Mouse (Mus musculus): Measurements from ENCODE around the gene 4930486L24Rik. TPM values are rescaled to one million over a fixed set of nuclear protein-coding genes. Genes with fewer than 3 reads are reported as not detected.
"Not testable (repeated sequence)": the region's sequence is repeated elsewhere in the genome, so short reads cannot be mapped to it uniquely, and the experiment has no call there.

Gene 4930486L24Rik
- 0.17 TPM in 1 of 2 replicates, not detected in the other for polyA plus RNA-seq (2016; fragmentation: Nextera tagmentation; extraction: Ambion mirVana)

DNA sequence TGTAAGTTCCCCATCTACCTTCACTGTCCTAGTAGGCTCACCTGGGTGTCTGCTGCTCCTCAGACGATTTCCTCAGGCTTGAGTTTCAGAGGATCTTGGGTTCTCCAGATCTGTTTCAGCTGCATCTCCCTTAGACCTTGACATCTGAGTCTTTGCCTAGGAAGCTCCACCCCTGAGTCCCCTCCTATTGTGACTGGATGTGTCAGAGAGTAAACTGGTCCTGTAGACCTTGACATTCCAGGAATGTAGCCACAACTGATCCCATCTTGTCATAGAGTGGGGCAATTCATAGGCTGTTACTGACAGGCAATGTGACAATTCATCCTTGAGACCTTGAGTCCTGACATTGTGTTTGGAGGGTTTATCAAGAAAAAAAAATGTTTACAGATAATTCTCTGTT is at the start of gene 4930486L24Rik:
4930486L24Rik (minus strand) TSS at position 195 of the 400 bp plus-strand sequence.
- no peaks in the 10 kb centered on the region for H3K4me1 ChIP-seq
- H3K36me3 ChIP-seq, result no peaks in the 10 kb centered on the region
- no peak within 1 kb of the TSS for H3K9ac ChIP-seq (replicated peaks)
- no peaks in the 10 kb centered on the region for H3K27me3 ChIP-seq
- 65% methylated on average over 1 of the region's 1 CpGs for WGBS
- H3K4me3 ChIP-seq, result no peak within 1 kb of the TSS
- ATAC-seq (ENCODE audit: low FRiP score, low read depth), result no peak
- H3K9me3 ChIP-seq, result 0 out of 2 replicates have a peak, but pooled peaks cover 2% of the 10 kb centered on the region
- no peak within 1 kb of the TSS for H3K4me2 ChIP-seq (replicated peaks)
- H3K27ac ChIP-seq (replicated peaks), result no peak within 1 kb of the TSS

DNA sequence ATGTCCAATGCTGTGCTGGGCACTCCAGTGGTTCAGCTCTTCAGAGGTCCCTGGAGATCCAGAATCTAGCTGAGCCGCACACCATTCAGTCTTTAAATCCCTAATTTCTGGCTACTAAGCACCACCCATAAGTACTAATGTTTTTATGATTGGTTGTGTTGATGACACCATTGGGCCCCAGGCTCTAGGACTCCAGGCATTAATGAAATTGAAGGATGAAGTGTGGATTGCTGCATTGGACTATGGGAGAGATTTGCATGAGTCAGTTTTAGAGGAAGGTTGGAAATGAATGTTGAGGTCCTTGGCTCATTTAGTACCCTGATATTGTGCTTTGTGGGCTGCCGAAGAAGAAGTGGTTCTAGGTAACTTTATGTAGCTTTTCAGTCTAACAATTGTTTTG is 40.5 kb upstream of the 4930486L24Rik start, which contains the start of gene Tpbpb:
Tpbpb (minus strand) TSS at position 101 of the 400 bp plus-strand sequence.
- WGBS, result 83% methylated on average over 2 of the region's 2 CpGs
- 0 out of 2 replicates have a peak, but pooled peaks cover 12% of the 10 kb centered on the region for H3K9me3 ChIP-seq
- not testable (repeated sequence) for H3K27ac ChIP-seq (replicated peaks); H3K9ac ChIP-seq (replicated peaks); H3K36me3 ChIP-seq; H3K4me2 ChIP-seq (replicated peaks); ATAC-seq (ENCODE audit: low FRiP score, low read depth); H3K27me3 ChIP-seq; H3K4me1 ChIP-seq; H3K4me3 ChIP-seq

DNA sequence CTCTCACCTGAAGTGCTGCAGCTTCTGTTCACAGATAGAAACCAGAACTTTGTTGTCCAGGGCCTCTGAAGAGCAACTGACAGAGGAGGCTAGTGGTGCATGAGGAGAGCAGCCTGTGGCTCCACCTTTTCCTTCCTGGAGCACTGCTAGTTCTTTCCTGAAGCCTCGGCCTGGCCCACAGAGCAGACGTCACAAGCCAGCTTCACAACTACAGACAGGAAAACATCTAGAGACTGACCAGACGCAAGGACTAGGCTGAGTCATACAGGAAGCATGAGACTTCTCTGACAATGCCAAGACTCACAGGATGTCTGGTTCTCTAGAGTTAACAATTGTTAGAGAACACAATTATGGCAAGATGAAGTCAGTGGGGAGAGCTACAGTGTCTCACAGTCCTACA is 33.1 kb upstream of the 4930486L24Rik start, which contains the start of gene Ctla2b:
Ctla2b (minus strand) TSS at position 120 of the 400 bp plus-strand sequence.
- Histone ChIP-seq H3K4me1 (no peaks in the 10 kb centered on the region), H3K27me3 (no peaks in the 10 kb centered on the region), H3K36me3 (no peaks in the 10 kb centered on the region), H3K9ac (replicated peaks) (no peak within 1 kb of the TSS), H3K4me2 (replicated peaks) (no peak within 1 kb of the TSS), H3K4me3 (no peak within 1 kb of the TSS), H3K27ac (replicated peaks) (no peak within 1 kb of the TSS), H3K9me3 (peaks cover 11% of the 10 kb centered on the region; the same call in 1 of the 2 replicates)
- WGBS, result 82% methylated on average over 3 of the region's 3 CpGs
- ATAC-seq (ENCODE audit: low FRiP score, low read depth), result no peak

DNA sequence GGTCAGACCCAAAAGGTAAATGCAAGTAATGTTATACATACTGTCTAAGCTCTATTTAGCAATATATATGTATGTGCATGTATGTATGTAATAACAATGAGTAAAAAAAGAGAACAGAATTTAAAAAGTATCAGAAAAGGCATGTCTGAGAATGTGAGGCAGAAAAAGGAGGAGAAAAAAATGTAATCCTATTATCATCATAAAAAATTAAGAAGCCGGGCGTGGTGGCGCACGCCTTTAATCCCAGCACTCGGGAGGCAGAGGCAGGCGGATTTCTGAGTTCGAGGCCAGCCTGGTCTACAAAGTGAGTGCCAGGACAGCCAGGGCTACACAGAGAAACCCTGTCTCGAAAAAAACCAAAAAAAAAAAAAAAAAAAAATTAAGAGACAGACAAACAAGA is 32.5 kb upstream of the 4930486L24Rik start, which contains the start of gene Gm49392:
Gm49392 (minus strand) TSS at position 101 of the 400 bp plus-strand sequence.
- not testable (repeated sequence) for H3K27ac ChIP-seq (replicated peaks); H3K4me2 ChIP-seq (replicated peaks); H3K27me3 ChIP-seq; H3K9me3 ChIP-seq; H3K36me3 ChIP-seq; ATAC-seq (ENCODE audit: low FRiP score, low read depth); H3K4me1 ChIP-seq; H3K4me3 ChIP-seq; H3K9ac ChIP-seq (replicated peaks)
- WGBS, result 91% methylated on average over 7 of the region's 8 CpGs

DNA sequence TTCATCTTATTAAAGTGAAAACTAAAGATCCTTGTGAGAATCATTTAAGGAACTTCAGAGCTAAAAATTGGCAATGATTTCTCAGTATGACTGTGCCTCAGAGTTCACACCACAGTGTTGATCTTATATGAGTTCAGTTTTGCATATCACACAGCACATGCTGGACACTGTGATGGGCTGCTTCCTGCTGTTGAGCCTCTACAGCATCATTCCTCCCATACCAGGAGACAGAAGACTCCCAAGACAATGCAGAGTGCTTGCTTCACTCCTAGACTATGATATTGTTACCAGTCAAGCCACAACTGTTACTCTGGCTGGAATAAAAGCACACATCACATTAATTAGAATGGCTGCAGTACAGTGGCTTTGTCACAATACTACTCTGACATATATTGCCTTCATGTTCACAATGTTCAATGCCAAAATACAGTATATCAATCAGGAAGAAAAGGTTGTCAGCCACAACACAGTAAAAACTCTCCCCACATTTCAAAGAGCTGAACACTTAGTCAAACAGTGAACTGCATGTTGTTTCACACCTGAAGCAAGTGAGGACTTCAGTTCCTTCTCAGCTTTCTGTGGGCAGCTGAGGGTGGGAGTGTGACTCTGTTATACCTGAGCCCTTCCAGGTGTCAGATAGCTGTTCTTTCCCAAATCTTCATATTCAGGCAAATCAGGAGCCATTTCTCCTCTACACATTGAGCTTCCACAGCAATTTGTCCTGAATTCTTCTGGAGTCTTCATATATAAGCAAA is 31.3 kb upstream of the 4930486L24Rik start:
- H3K4me3 ChIP-seq, result no peak overlapping the region
- peaks cover 7% of the 10 kb centered on the region; the same call in 1 of the 2 replicates for H3K9me3 ChIP-seq
- H3K4me2 ChIP-seq (replicated peaks), result no peak overlapping the region
- no peaks in the 10 kb centered on the region for H3K27me3 ChIP-seq
- H3K4me1 ChIP-seq, result no peaks in the 10 kb centered on the region
- H3K9ac ChIP-seq (replicated peaks), result no peak overlapping the region
- H3K36me3 ChIP-seq, result no peaks in the 10 kb centered on the region
- H3K27ac ChIP-seq (replicated peaks), result no peak overlapping the region
- no peak for ATAC-seq (ENCODE audit: low FRiP score, low read depth)

DNA sequence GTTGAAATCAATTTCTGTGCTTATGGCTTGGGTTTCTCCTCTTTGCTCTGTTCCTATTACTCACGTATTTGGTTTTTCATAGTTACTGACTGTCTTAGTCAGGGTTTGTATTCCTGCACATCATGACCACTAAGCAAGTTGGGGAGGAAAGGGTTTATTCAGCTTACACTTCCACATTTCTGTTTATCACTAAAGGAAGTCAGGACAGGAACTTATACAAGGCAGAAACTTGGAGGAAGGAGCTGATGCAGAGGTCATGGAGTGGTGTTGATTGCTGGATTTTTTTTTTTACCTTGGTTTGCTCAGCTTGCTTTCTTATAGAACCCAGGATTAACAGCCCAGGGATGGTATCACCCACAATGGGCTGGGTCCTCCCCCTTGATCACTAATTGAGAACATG is 28.0 kb upstream of the 4930486L24Rik start:
- Histone ChIP-seq H3K4me3 (no peak overlapping the region), H3K4me2 (replicated peaks) (no peak overlapping the region), H3K4me1 (no peaks in the 10 kb centered on the region), H3K9me3 (peaks cover 4% of the 10 kb centered on the region; the same call in 1 of the 2 replicates), H3K27ac (replicated peaks) (no peak overlapping the region), H3K9ac (replicated peaks) (no peak overlapping the region), H3K36me3 (no peaks in the 10 kb centered on the region), H3K27me3 (no peaks in the 10 kb centered on the region)
- 96% methylated on average over 1 of the region's 1 CpGs for WGBS
- ATAC-seq (ENCODE audit: low FRiP score, low read depth), result no peak

DNA sequence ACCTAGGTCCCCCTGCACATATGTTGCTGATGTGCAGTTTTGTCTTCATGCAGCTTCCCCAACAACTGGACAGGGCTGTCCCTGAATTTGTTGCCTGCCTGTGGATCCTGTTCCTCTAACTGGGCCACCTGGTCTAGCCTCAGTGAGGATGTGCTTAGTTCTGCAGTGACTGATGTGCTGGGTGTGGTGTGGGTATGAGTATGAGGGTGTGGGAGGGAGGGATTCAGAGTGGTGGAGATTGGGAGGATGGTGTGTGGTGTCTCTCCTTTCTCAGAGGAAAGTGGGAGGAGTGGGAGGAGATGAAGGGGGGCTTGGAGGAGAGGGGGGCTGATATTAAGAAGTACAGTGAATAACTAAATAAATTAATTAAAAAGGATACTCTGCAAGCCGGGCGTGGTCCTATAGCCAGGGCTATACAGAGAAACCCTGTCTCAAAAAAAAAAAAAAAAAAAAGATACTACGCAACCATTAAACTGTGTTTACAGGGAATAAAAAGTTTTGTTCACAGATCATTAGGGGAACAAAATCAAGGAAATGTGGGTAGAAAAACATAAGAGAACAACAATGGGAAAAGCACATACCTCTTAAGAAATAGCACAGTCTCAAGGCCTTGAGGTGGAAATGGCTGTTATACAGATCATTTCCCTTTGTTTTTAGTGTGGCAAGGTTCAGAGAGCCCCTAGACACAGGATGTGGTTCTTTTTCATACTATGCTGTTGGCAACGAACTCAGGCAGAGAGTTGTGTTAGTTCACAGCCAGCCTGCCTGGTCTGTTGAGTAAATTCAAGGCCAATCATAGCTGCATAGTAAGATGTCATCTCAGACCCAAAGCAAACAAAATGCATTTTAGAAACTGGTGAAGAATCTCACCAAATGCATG is 15.8 kb downstream of the 4930486L24Rik start:
- no peaks in the 10 kb centered on the region for H3K36me3 ChIP-seq

DNA sequence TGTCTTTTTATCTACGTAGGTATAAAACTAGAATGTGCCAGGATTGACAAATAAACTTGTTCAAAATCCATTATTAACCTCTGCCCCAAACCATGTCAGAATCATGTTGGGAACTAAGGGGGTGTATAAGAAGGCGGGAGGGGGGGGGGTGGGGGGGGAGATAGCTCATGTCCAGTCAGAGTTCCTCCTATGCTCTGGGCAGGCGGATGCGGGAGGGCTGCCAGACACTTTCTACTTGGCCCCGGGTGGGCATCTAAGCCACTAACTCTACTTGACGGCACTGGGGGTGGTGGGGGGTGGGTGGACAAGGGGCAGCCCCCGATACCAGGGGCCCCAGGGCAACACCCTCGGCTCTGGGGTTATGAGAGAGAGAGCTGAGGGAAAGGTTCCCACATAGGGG is 21.1 kb downstream of the 4930486L24Rik start:
- ATAC-seq (ENCODE audit: low FRiP score, low read depth), result no peak
- Histone ChIP-seq H3K4me3 (no peak overlapping the region), H3K4me1 (no peaks in the 10 kb centered on the region), H3K27ac (replicated peaks) (no peak overlapping the region), H3K9me3 (no peaks in the 10 kb centered on the region), H3K36me3 (no peaks in the 10 kb centered on the region), H3K9ac (replicated peaks) (no peak overlapping the region), H3K4me2 (replicated peaks) (no peak overlapping the region), H3K27me3 (no peaks in the 10 kb centered on the region)
- WGBS, result 85% methylated on average over 8 of the region's 8 CpGs

More for the DNA sequence above, 15.8 kb downstream of the 4930486L24Rik start:
- no peak overlapping the region for H3K27ac ChIP-seq (replicated peaks)
- H3K4me2 ChIP-seq (replicated peaks), result no peak overlapping the region
- H3K4me3 ChIP-seq, result no peak overlapping the region
- no peaks in the 10 kb centered on the region for H3K27me3 ChIP-seq
- H3K4me1 ChIP-seq, result no peaks in the 10 kb centered on the region
- no peaks in the 10 kb centered on the region for H3K9me3 ChIP-seq
- ATAC-seq (ENCODE audit: low FRiP score, low read depth), result no peak
- no peak overlapping the region for H3K9ac ChIP-seq (replicated peaks)
- WGBS, result 88% methylated on average over 4 of the region's 4 CpGs

DNA sequence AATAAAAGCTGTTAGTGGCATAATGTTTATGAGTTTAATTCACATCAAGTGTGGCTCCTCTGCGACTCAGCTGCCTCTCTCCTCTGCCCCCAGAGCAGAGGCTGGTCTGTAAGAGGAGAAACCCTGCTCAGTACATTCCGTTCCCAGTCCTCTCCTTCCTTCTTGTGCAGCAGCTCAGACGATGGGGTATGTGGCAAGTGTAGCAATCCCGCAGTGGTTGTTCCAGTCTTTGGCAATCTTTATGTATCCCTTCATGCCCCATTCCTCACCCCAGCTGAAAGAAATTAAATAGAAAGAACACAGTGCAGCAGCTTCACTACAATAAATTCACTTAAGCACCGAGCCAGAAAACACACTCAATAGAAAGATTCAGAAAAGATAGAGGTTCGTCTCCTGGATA is 21.6 kb downstream of the 4930486L24Rik start:
- no peak for ATAC-seq (ENCODE audit: low FRiP score, low read depth)
- 85% methylated on average over 6 of the region's 6 CpGs for WGBS
- no peaks in the 10 kb centered on the region for H3K27me3 ChIP-seq

DNA sequence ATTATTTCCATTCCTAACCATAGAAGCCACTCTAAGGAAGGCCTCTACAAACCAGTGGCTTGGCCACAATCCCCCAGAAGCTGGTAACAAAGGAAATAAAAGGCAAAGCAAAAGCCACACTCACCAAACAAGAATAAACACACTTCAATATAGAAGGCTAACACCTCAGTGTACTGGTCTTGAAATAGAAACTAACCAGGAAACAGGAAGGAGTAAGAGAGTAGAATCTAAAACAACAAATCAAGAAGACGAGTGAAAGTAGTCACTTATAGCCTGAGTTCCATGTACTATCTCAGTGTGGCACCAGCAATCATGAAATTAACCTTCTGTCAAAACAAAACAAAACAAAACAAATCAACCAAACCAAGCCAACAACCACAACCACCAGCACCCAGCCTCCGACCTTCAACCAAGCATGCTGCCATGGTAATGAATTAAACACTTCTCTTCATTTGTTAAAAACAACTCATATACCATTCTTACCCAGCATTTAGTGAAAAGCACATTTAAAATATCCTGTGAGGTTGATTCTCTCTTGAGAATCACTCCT is 24.8 kb downstream of the 4930486L24Rik start:
- no peak for ATAC-seq (ENCODE audit: low FRiP score, low read depth)
- no peak overlapping the region for H3K9ac ChIP-seq (replicated peaks)
- H3K4me1 ChIP-seq, result no peaks in the 10 kb centered on the region
- no peaks in the 10 kb centered on the region for H3K9me3 ChIP-seq
- no peaks in the 10 kb centered on the region for H3K36me3 ChIP-seq
- no peak overlapping the region for H3K4me3 ChIP-seq
- H3K4me2 ChIP-seq (replicated peaks), result no peak overlapping the region
- no peak overlapping the region for H3K27ac ChIP-seq (replicated peaks)
- 87% methylated on average over 2 of the region's 2 CpGs for WGBS
- no peaks in the 10 kb centered on the region for H3K27me3 ChIP-seq

More for the DNA sequence above, 21.6 kb downstream of the 4930486L24Rik start:
- Histone ChIP-seq H3K27ac (replicated peaks) (no peak overlapping the region), H3K9ac (replicated peaks) (no peak overlapping the region), H3K4me1 (no peaks in the 10 kb centered on the region), H3K36me3 (no peaks in the 10 kb centered on the region), H3K4me3 (no peak overlapping the region), H3K9me3 (no peaks in the 10 kb centered on the region), H3K4me2 (replicated peaks) (no peak overlapping the region)

DNA sequence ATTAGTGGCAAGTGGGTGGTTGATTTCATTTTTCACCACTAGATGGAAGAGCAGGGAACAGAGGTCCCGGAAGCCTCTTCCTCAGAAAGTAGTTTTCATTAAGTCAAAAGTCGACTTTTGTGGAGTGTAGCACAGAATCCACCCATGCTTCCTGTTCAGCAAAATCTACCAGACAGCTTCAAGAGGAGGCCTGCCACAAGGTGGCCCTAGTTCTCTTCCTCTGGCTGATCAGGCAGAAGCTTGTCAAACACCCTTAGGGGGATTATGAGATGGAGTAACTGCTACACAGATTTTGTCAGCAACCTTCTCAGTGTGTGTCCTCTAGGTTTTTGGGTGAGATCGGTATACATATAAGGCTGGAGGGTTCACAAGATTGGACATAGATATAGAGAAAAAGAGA is 38.2 kb downstream of the 4930486L24Rik start:
- ATAC-seq (ENCODE audit: low FRiP score, low read depth), result no peak
- Histone ChIP-seq H3K9ac (replicated peaks) (no peak overlapping the region), H3K27ac (replicated peaks) (no peak overlapping the region), H3K4me3 (no peak overlapping the region), H3K4me1 (no peaks in the 10 kb centered on the region), H3K36me3 (no peaks in the 10 kb centered on the region), H3K4me2 (replicated peaks) (no peak overlapping the region), H3K27me3 (no peaks in the 10 kb centered on the region), H3K9me3 (no peaks in the 10 kb centered on the region)
- 61% methylated on average over 3 of the region's 3 CpGs for whole genome bisulfite sequencing

Data from midbrain, embryonic 12.5 days (tissue).